Mouse (Mus musculus) c-Kit-positive CD71-negative TER-119-negative erythroid progenitor cells, embryonic 14.5 days (primary cell): Measurements from ENCODE around the gene Pcyt2.

Experiments
- DNase-seq: peaks from one replicate; pipeline ENCODE4 v3.0.0-alpha.2; 2013; ENCODE audit warnings: low read depth

The Pcyt2 gene

DNA sequence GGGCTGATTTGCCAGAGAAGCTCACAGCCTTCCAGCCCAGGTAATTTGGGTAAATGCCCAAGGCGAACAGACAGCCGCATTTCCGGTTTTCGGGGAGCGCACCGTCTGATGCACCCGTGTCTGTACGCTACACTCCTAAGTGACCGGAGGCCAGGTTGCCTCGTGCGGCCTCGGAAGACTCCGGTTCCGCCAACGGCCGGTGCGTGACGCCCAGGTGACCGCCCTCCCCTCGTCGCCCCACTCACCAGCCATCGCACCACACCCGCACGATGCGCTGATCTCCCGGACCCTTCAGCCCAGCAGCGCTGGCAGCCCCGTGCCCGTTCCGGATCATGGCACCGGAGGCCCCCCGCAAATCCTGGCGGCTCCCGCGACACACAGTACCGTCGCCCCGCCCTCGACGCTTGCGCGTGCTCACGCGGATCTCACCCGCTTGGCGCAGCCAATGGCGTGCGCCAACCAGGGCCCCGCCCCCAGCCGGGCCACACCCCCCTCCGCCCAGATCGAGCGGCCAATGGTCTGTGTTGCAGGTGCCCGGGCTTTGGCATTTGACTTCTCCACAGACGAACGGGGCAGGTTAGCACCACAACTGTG is at the start of gene Pcyt2:
Pcyt2 (minus strand) TSS at position 418 of the 594 bp plus-strand sequence.
- DNase-seq = peak; percentile 92

DNA sequence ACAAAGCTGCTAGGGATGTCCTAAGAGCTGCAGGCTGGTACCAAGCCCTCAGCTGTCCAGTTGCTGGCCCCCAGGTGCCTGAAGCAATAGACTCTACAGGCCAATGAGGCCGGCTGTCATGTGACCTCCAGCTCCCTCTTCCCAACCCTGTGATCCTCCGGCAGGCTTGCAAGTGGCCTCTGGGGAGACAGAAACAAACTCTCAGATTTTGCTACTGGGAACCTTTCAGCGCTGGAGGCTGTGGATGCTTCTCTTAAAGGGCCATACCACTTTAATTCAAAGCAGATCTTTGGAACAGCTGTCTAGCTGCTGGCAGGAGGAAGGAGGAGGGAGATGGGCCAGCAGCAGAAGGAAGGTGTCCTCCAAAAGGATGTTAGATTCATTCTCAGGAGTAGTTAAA is 48.9 kb upstream of the Pcyt2 start:
- no peak for DNase-seq

DNA sequence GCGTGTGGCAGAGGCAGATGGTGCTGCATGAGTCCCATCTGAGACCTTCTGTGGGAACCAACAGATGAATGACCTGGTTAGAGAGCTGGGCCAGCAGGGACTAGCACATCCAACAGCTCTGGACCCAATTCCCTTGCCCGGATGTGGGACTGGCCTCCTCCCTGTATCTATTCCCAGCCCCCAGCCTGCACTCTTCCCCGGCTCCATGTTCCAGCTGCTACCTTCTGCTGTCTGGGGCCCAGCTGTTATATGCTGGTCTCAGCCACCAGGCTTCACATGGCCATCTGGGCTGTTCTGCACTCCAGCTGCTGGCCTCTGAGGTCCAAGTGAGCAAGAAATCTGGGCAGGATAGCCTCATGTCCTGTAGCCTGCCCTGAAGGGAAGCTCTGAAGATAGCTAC is 47.7 kb upstream of the Pcyt2 start:
- no peak for DNase-seq

DNA sequence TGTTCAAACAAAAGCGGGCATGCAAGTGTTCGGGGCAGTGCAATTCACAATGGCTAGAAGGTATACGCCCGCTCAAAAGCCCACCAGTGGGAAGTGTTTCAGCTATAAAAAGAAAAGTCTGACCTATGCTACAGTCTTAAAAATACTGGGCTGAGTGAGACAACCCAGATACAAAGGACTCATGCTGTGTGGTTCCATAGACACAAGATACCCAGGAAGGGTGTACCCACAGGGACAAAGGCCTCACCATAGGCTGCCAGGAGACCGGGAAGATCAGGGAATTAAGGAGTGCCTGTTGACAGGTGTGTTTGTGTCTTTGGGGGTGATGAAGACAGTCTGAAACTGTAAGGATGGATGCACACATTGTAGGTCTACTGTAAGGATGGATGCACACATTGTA is 46.0 kb upstream of the Pcyt2 start:
- DNase-seq = no peak

DNA sequence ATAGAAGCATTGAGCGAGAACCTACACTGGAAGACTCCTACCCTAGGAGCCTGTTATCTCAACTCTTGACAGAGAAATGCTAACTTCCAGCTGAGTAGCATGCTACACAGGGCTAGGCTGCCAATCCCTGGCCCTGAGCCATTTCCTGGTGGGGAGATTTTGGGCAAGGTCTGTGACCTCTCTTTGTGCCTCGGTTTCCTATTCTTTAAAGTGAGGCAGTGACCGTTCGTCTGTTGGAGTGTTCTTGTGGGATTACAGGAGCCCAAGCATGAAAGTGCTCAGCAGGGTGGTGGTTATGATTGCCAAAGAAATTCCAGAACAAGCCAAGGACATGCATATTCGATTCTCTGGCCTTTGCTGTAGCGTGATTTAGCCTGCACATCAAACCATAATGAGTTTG is 45.0 kb upstream of the Pcyt2 start:
- DNase-seq = no peak

DNA sequence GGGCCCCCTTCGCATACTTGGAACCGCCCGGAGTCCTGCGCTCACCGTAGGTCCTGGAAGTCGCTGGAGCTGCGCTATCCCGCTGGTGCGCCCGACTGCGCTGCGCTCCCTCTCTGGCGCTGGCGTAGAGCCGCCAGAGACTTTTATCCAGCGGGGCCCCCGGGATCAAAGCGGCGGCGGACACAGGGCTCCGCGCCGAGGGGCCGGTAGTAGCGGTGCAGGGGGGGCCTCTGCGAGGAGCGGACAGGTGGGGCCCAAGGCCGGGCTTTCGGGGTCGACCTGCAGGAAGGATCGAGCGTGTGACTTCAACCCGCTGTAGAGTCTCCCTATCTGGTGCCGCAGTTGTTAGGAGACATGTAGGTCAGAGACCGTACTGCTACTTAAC is 43.3 kb upstream of the Pcyt2 start, which contains the start of gene Notum:
Notum (minus strand) TSS at position 100 of the 385 bp plus-strand sequence.
- no peak for DNase-seq

DNA sequence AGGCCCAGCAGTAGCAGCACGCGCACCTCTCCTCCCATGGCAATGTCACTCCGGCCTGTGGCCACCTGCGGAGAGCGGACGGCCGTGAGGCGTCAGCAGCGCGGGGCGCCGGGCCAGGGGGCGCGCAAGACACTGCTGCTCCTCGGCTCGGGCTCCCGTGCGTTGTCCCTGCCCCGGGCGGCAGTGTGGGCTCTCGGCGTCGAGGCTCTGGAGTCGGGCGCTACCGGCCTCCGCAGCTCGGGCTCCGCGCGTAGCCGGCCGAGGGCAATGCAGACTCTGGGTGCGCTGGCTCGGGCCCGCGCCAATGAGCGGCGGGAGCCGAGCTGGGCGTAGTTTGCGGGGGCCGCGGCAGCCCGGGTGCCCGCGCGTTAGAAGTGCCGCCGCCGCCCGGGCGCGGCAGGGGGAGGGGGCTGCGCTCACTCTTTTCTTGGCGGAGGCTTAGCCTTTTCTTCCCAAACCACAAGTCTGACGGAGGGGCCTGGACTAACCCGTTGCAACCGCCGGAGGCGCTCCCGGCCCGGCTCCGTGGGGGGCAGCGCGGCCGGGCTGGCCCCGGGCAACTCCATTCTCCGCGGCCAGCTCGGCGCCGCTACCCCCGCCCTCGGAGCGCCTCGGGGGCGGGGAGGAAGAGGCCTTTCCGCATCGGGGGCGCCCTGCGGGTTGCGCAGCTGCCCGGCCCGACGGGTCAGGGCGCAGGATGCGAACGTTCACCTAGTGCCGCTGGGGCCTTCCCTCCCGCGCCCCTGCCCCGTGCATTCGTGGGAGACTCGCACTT is 42.8 kb upstream of the Pcyt2 start:
- DNase-seq = no peak

DNA sequence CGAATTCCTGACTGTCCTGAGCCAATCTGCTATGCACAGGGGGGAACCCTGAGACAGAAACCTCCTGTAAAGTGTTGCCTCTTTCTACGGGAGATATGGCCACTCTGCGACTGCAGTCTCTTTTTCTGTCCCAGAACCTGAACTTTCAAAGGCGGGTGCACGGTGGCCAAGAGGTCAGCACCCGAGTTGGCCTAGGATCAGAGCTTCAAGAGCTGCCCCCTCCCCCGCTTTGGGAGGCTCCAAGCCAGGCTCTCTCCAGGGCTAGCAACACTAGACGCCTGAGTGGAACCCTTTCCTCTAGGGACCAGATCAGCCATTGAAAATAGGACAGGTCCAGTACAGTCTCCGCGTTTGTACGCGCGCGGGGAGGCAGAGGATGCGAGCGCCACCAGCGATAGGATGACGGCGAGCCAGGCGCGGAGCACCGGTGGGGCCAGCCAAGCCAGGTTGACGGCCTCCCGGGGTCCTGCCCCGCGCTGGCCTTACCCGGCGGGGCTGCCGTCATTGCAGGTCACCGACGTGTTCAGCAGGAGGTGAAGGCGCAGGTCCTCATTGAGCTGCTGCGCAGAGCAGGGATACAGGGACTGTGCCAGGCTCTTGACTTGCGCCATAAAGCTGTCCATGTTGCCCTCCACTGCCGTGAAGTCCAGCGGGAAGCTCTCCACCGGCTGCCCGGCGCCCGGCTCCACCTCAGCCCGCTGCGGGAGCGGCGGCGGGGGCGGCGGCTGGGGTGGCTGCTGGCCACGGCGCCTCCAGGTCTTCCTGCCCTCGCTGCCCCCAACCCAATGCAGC is 42.0 kb upstream of the Pcyt2 start:
- no peak for DNase-seq

DNA sequence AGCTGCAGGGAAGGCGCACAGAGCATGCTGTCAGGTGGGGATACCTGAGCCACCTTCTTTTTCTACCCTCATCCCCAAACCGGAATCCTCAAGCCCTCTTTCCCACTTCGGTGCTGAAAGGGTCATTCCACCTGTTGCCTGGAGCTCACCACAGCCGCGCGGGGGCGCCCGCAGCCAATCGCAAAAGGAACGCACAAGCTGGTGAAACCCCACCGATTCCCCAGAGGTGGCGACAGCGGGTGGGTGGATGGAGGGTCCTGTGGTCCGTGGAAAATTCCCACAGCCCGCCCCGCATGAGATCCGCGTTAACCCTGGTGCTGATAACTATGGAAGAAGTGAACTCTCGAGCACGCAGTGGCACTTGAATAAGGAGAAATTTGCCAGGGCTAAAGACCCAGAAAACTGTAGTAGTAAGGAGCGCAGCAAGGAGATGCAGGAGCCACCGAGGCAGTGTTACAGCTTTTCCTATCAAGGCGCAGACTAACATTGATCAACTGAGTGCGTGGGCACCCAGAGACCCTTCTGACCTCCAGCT is 41.2 kb upstream of the Pcyt2 start:
- peak; percentile 64 for DNase-seq

DNA sequence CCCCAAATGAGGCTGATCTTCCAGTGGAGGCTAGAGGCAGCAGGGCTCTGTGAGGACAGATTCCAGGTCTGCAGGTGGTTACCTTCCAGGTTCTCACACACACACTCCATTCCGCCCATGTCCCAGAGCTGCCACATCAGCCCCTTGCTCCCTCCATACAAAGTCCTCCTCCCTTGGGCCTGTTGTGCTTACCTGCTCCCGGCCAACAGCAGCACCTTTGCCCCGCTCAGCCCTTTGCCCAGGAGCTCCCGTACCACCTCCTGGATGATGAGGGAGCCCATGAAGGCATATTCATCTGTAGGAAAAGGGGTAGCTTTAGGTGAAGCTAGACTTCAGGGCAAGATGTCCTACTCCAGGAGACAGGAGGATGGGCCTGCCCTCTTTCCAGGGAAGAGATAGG is 39.6 kb upstream of the Pcyt2 start:
- no peak for DNase-seq

DNA sequence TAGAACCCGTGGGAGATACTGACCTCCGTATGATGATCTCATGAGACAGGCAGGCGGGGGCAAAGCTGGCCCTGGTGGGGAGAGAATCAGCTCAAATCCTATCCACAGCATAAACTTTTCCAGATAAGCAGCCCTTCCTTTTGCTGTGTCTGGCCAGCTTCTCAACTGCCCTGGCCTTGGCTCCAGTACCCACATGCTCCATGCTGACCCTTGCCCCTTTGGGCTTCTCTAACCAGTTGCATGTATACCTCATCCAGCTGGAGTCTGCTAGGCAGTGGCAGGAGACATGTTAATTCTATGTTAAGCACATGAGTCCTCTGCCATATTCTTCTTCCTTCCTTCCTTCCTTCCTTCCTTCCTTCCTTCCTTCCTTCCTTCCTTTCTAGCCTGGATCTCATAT is 37.0 kb upstream of the Pcyt2 start:
- no peak for DNase-seq

DNA sequence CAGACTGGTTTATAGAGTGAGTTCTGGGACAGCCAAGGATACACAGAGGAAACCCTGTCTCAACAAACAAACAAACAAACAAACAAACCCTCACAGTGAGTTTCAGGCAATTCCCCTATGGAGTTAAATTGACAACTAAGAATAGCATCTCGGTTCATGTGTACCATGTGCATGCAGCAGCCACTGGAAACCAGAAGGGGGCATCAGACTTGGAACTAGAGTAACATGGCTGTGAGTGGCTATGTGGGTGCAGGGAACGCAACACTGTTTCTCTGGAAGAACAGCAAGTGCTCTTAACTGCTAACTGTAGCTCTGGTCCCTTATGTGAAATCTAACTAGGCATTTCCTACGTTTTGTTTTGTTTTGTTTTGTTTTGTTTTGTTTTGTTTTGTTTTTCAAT is 34.1 kb upstream of the Pcyt2 start:
- no peak for DNase-seq

DNA sequence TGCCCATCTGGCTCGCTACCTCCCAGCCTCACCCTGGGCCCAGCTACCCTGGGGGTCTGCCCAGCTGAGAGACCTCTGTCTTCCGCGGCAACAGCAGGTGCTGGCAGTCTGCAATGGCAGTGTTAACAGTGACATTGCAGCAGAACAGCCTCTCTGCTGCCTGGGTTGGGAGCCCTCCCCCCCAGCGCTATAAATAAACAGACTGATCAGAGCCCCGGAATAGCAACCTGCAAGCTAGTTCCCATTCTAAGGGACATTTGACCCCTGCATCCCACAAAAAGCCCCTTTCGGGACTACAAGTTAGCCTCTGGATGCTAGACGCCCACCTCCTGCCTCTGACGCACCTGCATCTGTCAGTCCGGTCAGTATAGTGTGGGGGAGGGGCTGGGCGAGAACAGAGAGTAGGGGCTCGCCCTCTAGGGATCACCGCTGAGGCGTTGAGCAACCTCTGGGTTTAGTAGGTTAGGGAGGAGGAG is 30.3 kb upstream of the Pcyt2 start, which contains the start of gene Myadml2:
Myadml2 (minus strand) TSS at position 158 of the 476 bp plus-strand sequence.
- DNase-seq = no peak

DNA sequence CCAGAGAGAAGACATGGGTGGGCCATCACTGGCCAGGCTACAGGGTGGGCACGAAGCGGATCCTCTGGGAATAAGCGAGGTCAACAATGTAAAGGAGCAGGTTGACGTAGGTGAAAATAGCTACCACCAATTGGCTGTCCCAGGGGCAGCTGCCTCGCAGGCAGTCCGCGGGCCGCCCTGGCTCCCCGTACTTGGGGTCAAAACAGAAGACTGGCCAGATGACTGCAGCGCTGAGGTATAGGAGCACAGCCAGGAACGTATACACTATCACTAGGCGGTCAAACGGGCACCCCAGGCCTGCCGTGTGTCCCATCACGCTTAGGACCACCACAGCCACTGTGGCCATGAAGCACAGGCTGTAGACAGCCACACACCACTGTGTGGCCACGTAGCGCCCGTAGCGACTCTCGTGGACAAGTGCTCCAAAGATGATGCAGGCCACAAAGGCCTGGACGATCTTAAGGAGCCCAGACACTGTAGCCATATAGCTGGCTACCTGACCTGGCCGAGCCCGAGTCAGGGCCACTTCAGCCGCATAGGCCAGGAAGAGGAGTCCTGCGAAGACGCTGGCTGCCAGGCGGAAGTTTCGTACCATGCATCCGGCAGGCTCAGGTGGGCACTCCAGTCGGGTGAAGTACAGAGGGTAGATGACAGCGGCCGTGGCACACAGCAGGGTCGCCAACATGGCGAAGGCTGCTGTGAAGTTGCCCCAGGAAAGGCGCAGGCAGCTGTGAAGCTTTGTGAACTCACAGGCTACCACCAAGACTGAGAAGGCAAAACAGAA is 29.5 kb upstream of the Pcyt2 start:
- no peak for DNase-seq

DNA sequence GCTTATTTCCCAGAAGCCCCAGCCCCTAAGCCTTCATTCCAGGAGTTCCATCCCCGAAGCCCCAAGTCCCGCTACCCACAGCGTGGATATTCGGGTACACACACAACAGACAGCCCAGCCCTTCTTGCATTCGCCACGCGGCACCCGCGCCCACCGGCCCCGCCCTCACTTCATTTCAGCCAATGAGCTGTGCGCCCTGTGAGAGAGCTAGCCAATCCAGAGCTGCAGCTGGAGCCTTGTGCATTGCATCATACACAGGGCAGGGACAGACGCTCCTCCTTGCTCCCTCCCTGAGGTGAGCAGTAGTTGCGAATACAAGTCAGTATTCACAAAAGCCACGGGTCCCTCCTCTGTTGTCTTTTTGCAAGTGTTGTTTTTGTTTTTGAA is 25.9 kb upstream of the Pcyt2 start, which contains the start of gene Pycr1:
Pycr1 (minus strand) TSS at position 169 of the 387 bp plus-strand sequence.
- peak; percentile 86 for DNase-seq

DNA sequence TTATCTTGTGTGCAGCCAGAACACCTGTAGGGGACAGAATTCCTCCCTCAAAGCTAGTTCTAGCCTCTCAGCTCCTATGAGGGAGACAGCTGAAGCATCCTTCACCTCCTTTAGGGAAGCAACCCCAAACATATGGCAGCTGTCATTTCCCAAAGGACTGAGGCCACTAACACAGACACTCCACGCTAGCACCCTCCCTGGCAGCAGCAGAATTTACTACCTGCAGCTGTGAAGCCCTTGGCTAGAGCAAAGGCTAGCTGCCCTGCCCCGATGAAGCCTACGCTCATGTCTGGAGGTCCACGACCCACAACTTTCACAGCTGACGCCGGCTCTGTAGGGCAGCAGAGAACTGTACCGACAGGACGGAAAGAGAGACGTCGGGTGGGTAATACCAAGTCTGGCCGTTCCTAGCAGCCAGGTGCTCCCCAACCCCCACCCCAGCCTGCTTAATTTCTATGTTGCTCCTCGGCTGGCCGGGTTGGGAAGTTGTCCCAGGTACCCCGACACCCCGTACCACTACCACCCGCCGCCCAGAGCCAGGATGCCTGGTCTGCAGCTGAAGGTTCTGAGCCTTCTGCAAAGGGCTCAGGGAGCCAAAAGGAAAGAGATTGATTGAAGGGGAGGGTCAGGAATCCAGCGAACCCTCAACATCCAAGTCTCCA is 25.3 kb upstream of the Pcyt2 start:
- DNase-seq = no peak

DNA sequence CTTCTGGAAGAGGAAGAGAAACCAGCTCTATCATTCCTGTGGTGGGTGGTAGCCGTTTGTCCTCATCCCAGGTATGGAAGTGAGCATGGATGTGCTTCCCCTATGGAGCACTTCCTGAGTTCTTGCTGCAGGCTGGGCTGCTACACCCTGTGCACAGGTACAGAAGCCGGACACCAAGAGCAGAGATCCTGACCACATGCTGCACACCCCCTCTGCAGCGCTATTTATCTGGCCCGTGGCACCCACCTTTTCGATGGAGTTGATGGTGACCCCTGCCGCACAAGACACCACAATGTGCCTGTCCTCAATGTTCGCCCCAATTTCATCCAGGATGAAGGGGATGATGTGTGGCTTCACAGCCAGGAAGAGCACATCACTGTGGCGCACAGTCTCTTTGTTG is 24.1 kb upstream of the Pcyt2 start:
- DNase-seq = no peak

DNA sequence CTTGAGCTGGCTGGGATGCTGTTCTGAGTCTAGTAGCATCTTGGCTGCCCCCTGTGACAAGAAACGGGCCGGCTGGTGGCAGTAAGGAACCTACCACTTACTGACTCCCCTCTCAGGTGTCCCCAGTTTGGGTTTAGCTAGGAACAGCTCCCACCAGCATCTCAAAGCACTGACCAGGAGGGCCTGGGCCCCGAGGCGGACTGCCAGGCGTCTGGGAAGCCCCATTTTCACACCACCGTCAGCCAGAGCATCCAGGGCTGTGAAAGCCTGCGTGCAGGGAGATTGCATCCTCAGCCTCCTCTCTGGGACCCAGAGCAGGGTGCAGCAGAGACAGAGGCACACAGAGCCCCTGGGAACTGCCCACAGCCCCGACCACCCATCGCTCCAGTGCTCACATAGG is 23.5 kb upstream of the Pcyt2 start:
- DNase-seq = no peak

DNA sequence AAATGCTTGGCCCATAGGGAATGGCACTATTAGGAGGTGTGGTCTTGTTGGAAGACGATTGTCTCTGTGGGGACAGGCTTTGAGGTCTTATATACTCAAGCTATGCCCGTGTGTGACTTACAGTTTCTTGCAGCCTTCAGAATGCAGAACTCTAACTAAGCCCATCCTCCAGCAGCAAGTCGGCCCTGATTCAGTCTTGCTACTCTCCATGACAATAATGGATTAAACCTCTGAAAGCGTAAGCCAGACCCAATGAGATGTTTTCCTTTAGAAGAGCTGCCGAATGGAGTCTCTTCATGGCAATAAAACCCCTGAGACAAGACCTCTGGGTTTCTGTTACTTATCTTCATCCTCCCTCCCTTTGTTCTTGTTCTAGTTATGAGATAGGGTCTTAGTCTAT is 17.1 kb upstream of the Pcyt2 start:
- no peak for DNase-seq

DNA sequence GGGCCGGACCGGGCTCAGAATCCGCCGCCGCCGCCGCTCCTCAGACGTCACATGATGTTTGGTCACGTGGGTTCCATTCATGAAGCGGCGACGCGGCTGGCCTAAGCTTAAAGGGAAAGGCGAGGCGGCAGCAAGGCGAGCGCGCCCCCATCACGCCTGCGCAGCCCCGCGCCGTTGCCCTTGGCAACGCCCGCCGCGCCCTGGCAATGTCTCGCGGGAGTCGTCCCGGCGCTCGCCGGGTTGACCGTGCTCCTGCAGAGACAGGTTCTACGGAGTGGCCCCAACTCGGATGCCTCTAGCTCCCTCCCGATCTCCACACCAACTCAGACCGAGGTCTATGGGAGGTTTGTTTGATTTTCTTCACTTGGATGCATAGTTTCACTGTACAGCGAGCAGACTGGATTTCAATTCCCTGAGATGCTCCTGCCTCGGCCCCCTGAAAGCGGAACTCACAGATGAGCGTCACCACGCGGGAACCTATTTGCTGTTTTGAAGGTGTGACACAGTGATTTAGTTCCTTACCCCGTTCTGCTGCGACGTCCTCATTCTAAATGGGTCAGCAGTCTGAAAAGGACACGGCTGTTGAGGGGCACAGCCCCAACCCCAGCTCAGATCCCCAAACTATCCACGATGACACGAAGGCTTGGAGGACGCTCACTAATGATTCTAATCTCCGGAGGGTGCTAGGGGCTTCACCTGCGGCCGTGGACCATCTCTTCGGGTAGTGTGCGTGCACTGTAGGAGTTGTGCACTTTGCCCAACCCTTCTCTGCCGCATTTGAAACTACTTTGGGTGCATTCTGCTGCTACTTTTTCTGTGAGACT is 16.0 kb upstream of the Pcyt2 start, which contains the start of gene Mafg:
Mafg (minus strand) TSS at position 81 of the 824 bp plus-strand sequence.
- peak; percentile 89 for DNase-seq
